Mouse (Mus musculus) liver, embryonic 16.5 days (tissue): ENCODE measurements around the gene Zdhhc22. TPM values are rescaled to one million over a fixed set of nuclear protein-coding genes. Genes with fewer than 3 reads are reported as not detected.

Experiments
- ATAC-seq: fragments of 200-750 bp; cut with Nextera tagmentation; 2 replicates; pipeline ENCODE4 v1.8.0; 2017; ENCODE audit warnings: low read depth, mild to moderate bottlenecking, moderate number of reproducible peaks, moderate library complexity
- H3K27ac ChIP-seq: fragments of 300-500 bp; sonication (generic); 2 replicates; pipeline ENCODE4 v1.5.1; 2014; ENCODE audit warnings: mild to moderate bottlenecking, low read length
- H3K27me3 ChIP-seq: fragments of 300-500 bp; sonication (generic); 2 replicates; pipeline ENCODE4 v1.6.1; 2014; ENCODE audit warnings: low read depth, low read length, mixed read lengths; ENCODE audit not compliant: control insufficient read depth, insufficient read depth
- H3K36me3 ChIP-seq: fragments of 300-500 bp; sonication (generic); 2 replicates; pipeline ENCODE4 v1.6.1; 2014; ENCODE audit warnings: mild to moderate bottlenecking; ENCODE audit not compliant: control insufficient read depth, insufficient read depth
- H3K4me1 ChIP-seq: fragments of 300-500 bp; sonication (generic); 2 replicates; pipeline ENCODE4 v1.6.1; 2014; ENCODE audit warnings: low read depth, low read length, mixed read lengths; ENCODE audit not compliant: control insufficient read depth
- H3K4me2 ChIP-seq: fragments of 300-500 bp; sonication (generic); 2 replicates; pipeline ENCODE4 v1.6.1; 2014; ENCODE audit warnings: low read depth, low read length, mixed read lengths
- H3K4me3 ChIP-seq: fragments of 300-500 bp; sonication (generic); 2 replicates; pipeline ENCODE4 v1.5.1; 2014; ENCODE audit warnings: low read depth, mild to moderate bottlenecking, low read length
- H3K9ac ChIP-seq: fragments of 300-500 bp; sonication (generic); 2 replicates; pipeline ENCODE4 v1.6.1; 2014; ENCODE audit warnings: low read depth, low read length
- H3K9me3 ChIP-seq: fragments of 300-500 bp; sonication (generic); replicated peaks from 2 replicates; pipeline ENCODE4 v1.6.1; 2016; ENCODE audit warnings: low read length; ENCODE audit not compliant: control insufficient read depth
- WGBS: fragments of 180-500 bp; shearing (Covaris S2); extraction: QIAGEN DNeasy Blood & Tissue Kit; methylation state at CpG from one replicate; pipeline ENCODE4 v1.1.7; 2014; ENCODE audit not compliant: insufficient replicate concordance; 5-methylcytosine and 5-hydroxymethylcytosine counted together
- polyA plus RNA-seq: library from polyadenylated mRNA; unstranded; fragments of >200 nt; fragmentation: Nextera tagmentation; extraction: Ambion mirVana; gene quantifications from 2 replicates; pipeline ENCODE4 v1.2.1, GENCODE M21; 2015

Zdhhc22 gene
- polyA plus RNA-seq, 1 experiment from 2014 or later, result not detected

DNA sequence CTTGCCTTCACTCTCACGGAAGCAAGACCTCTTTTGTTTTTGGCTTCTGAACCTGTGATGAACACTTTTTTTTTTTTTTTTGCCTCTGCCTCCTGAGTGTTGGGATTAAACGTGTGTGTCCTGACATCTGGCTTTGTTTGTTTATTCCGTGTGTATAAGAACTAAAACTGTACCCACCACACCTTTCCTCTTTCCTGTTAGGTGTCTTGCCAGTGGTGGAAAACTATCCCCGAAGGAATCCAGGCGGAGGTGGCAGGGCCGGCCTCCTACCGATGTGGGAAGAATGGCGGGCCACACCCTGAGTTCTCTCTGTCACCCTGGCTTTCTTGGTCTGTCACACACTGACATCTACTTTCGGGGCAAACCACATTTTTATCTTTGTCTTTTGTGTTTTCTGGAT, 51.7 kb downstream of the Zdhhc22 start:
- Histone ChIP-seq H3K4me1 (no peaks in the 10 kb centered on the region), H3K27me3 (peaks cover 5% of the 10 kb centered on the region), H3K9ac (no peak overlapping the region), H3K36me3 (no peaks in the 10 kb centered on the region), H3K9me3 (no peaks in the 10 kb centered on the region), H3K4me3 (no peak overlapping the region), H3K27ac (no peak overlapping the region), H3K4me2 (no peak overlapping the region)
- 35% methylated on average over 9 of the region's 9 CpGs for WGBS
- ATAC-seq, result no peak

GRCm38 (mm10) chr12:86936587-86937343, 53.5 kb downstream of the Zdhhc22 start:
- Histone ChIP-seq H3K4me3 (no peak overlapping the region), H3K4me2 (no peak overlapping the region), H3K27me3 (no peaks in the 10 kb centered on the region), H3K36me3 (no peaks in the 10 kb centered on the region), H3K27ac (no peak overlapping the region), H3K9me3 (no peaks in the 10 kb centered on the region), H3K9ac (no peak overlapping the region), H3K4me1 (no peaks in the 10 kb centered on the region)
- ATAC-seq, result no peak
- 57% methylated on average over 11 of the region's 11 CpGs for WGBS

DNA sequence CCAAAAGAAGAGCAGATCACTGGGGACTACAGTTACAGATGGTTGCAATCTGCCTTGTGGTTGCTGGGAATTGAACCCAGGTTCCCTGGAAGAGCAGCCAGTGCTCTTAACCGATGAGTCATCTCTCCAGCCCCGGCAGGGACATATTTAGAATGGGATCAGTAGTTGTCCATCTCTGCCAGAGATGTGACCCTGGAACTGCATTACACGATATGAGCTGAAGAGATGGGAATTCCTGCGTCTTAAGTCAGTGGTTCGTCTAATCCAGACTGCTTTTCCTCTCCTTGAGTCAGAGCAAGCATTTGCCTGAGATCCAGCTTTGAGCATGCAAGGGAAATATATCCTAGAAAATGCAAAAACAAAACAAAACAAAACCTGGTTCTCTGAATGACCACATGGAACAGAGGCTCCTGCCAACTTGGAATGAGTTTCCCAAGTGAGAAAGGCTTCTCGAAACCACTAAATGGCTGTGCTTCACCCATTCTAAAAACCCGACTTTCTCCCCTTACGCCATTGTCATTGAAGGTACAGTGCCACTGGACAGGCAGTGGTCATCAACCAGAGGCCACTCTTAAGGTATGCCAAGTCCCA, 54.4 kb downstream of the Zdhhc22 start:
- no peak for ATAC-seq

DNA sequence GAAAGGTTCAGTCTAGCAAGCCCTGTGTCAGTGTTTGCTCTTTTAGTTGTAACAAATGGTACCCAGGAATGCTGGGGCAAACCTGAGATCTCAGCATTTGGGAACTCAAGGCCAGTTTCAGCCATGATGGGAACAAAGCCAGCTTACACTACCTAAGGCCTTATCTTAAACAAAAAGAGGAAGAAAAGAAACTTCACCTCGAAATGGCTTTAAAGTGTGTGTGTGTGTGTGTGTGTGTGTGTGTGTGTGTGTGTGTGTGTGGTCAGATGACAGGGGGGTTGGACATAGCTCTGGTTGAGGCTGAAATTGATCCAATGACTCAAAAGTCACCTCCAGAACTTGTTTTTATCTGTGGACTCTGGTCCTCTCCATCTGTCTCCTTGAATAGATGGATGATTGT, 55.5 kb downstream of the Zdhhc22 start:
- Histone ChIP-seq H3K9me3 (no peaks in the 10 kb centered on the region), H3K27me3 (no peaks in the 10 kb centered on the region), H3K9ac (no peak overlapping the region), H3K4me1 (no peaks in the 10 kb centered on the region), H3K27ac (no peak overlapping the region), H3K36me3 (no peaks in the 10 kb centered on the region), H3K4me3 (no peak overlapping the region), H3K4me2 (no peak overlapping the region)
- ATAC-seq, result no peak
- WGBS, result 5% methylated on average over 1 of the region's 1 CpGs

More for the DNA sequence above, 54.4 kb downstream of the Zdhhc22 start:
- H3K27me3 ChIP-seq, result no peaks in the 10 kb centered on the region
- H3K4me1 ChIP-seq, result no peaks in the 10 kb centered on the region
- no peak overlapping the region for H3K9ac ChIP-seq
- H3K9me3 ChIP-seq, result no peaks in the 10 kb centered on the region
- no peak overlapping the region for H3K27ac ChIP-seq
- WGBS, result 60% methylated on average over 8 of the region's 8 CpGs
- H3K36me3 ChIP-seq, result no peaks in the 10 kb centered on the region
- no peak overlapping the region for H3K4me2 ChIP-seq
- H3K4me3 ChIP-seq, result no peak overlapping the region

DNA sequence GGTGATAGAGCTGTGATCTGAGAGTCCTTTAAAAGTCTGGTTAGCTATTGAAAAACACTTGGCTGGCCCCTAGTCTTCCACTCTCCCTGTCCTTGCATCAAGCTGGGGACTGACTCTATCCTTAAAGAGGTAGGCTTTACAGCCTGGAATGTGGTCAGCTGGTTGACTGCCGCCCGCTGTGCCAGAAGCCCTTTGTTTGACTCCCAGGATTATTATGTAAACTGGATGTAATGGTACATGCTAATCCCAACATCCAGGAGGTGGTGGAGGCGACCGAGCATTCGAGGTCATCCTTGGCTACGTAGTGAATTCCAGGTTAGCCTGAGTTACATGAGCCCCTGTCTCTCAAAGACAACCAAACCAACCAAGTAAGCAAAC, 57.7 kb downstream of the Zdhhc22 start:
- 59% methylated on average over 6 of the region's 6 CpGs for WGBS
- H3K4me2 ChIP-seq, result no peak overlapping the region

DNA sequence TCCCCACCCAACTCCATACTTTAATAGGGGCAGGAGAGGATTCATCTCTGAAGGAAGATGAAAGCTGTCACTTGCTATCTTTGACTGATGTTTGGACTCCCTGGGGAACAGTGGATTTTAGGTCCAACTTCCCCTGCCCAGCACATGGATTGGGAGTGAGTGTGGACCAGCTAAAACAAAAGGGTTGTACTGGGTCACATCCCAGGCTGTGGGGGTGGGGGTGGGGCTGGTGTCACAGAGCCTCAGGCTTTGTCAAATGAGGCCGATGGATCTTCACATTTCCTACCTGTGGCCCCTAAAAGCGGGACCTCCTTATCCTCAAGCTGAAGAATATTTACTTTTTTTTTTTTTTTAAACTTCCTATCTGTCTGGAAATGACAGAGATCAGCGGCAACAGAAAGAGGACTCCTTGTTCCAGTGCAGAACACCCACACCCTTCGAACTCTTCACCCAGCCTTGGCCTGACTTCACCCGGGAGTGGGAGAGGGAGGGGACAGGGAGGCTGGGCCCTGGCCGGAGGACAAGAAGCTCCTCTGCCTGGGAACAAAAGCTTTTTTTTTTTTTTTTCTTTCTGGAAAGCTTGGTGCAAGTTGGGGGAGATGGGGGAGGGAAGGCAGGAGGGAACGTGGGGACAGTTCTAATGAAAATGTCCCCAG, 58.2 kb downstream of the Zdhhc22 start:
- no peaks in the 10 kb centered on the region for H3K36me3 ChIP-seq
- H3K4me2 ChIP-seq, result no peak overlapping the region
- 31% methylated on average over 7 of the region's 7 CpGs for WGBS
- no peak overlapping the region for H3K9ac ChIP-seq
- H3K27ac ChIP-seq, result no peak overlapping the region
- H3K4me1 ChIP-seq, result no peaks in the 10 kb centered on the region
- H3K4me3 ChIP-seq, result no peak overlapping the region
- H3K27me3 ChIP-seq, result no peaks in the 10 kb centered on the region
- no peaks in the 10 kb centered on the region; the same call in 1 of the 2 replicates for H3K9me3 ChIP-seq
- no peak for ATAC-seq

More for the DNA sequence above, 57.7 kb downstream of the Zdhhc22 start:
- Histone ChIP-seq H3K4me1 (no peaks in the 10 kb centered on the region), H3K9me3 (no peaks in the 10 kb centered on the region; the same call in 1 of the 2 replicates), H3K27me3 (no peaks in the 10 kb centered on the region), H3K27ac (no peak overlapping the region), H3K4me3 (no peak overlapping the region), H3K36me3 (no peaks in the 10 kb centered on the region), H3K9ac (no peak overlapping the region)
- ATAC-seq, result no peak

DNA sequence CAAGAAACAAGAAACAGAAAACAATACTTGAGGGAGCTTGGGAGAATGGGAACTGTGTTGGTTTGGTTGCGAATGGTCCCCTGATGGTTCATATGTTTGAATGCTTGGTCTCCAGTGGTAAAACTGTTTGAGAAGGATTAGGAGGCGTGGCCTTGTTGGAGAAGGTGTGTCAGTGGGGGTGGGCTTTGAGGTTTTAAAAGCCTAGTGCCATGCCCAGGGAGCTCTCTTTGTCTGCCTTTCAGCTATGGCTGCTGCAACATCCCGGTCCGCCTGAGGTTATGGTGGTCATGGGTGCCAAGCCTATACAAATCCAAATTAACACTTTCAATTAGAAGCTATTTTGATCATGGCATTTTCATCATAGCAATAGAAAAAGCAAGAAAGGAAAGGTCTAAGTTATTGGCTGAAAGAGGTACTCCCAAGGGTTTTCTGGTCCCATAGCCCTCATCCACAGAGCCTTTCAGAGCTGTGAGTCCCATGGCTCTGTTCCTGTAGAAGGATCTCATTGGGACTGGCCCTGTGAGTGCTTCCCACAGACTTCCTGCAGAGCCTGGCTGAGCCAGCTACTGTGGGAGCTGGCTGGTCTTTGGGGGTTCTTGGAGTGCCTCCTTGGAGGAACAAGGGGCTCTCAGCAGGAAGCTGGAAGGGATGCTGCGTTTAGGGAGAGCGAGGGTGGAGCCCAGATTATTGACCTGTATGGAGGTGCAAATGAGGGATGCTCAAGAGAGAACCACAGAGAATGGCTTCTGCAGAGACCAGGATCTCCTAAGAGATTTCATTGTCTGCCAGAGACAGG, 59.1 kb downstream of the Zdhhc22 start:
- H3K27me3 ChIP-seq, result no peaks in the 10 kb centered on the region
- H3K9ac ChIP-seq, result no peak overlapping the region
- WGBS, result 60% methylated on average over 6 of the region's 6 CpGs
- H3K4me1 ChIP-seq, result no peaks in the 10 kb centered on the region
- H3K36me3 ChIP-seq, result no peaks in the 10 kb centered on the region
- H3K4me2 ChIP-seq, result no peak overlapping the region
- H3K9me3 ChIP-seq, result no peaks in the 10 kb centered on the region; the same call in 1 of the 2 replicates
- no peak overlapping the region for H3K27ac ChIP-seq
- no peak for ATAC-seq
- no peak overlapping the region for H3K4me3 ChIP-seq
